Mouse (Mus musculus) limb, embryonic 12.5 days (tissue): ENCODE results near the gene Lgals9. TPM values are rescaled to one million over a fixed set of nuclear protein-coding genes. Genes with fewer than 3 reads are reported as not detected.
A peak's percentile ranks its signal among the peaks of the same experiment; 100 is the strongest.

Experiments
- ATAC-seq: fragments of 200-750 bp; cut with Nextera tagmentation; 2 replicates; pipeline ENCODE4 v1.8.0; 2017; ENCODE audit warnings: low read depth, moderate TSS enrichment; ENCODE audit not compliant: insufficient number of reproducible peaks, insufficient read depth, low FRiP score, low TSS enrichment
- H3K27ac ChIP-seq: fragments of 300-500 bp; sonication (generic); 2 replicates; pipeline ENCODE4 v1.5.1; 2016; ENCODE audit warnings: mild to moderate bottlenecking, moderate library complexity
- H3K27me3 ChIP-seq: fragments of 300-500 bp; sonication (generic); 2 replicates; pipeline ENCODE4 v1.6.1; 2016; ENCODE audit warnings: mild to moderate bottlenecking, moderate library complexity
- H3K36me3 ChIP-seq: fragments of 300-500 bp; sonication (generic); 2 replicates; pipeline ENCODE4 v1.6.1; 2016; ENCODE audit warnings: mild to moderate bottlenecking, moderate library complexity
- H3K4me1 ChIP-seq: fragments of 300-500 bp; sonication (generic); replicated peaks from 2 replicates; pipeline ENCODE4 v1.6.1; 2016
- H3K4me2 ChIP-seq: fragments of 300-500 bp; sonication (generic); 2 replicates; pipeline ENCODE4 v1.6.1; 2016; ENCODE audit warnings: mild to moderate bottlenecking, moderate library complexity
- H3K4me3 ChIP-seq: fragments of 300-500 bp; sonication (generic); replicated peaks from 2 replicates; pipeline ENCODE4 v1.5.1; 2016; ENCODE audit warnings: mild to moderate bottlenecking
- H3K9ac ChIP-seq: fragments of 300-500 bp; sonication (generic); replicated peaks from 2 replicates; pipeline ENCODE4 v1.6.1; 2016; ENCODE audit warnings: mild to moderate bottlenecking, moderate library complexity
- H3K9me3 ChIP-seq: fragments of 300-500 bp; sonication (generic); 2 replicates; pipeline ENCODE4 v1.6.1; 2016; ENCODE audit warnings: mild to moderate bottlenecking, moderate library complexity
- WGBS: fragments of 180-500 bp; shearing (Covaris S2); methylation state at CpG from one replicate; pipeline ENCODE4 v1.1.7; 2016; 5-methylcytosine and 5-hydroxymethylcytosine counted together
- polyA plus RNA-seq: library from polyadenylated mRNA; unstranded; fragments of >200 nt; fragmentation: Nextera tagmentation; extraction: Ambion mirVana; gene quantifications from 2 replicates; pipeline ENCODE4 v1.2.1, GENCODE M21; 2016

The Lgals9 gene
- polyA plus RNA-seq, 1 experiment from 2014 or later, result 4.1 TPM

GRCm38 (mm10) chr11:79018954-79019704 lies 34.4 kb upstream of the Lgals9 start:
- no peak for ATAC-seq
- no peak overlapping the region for H3K27ac ChIP-seq
- no peak overlapping the region for H3K4me3 ChIP-seq
- H3K9me3 ChIP-seq, result no peaks in the 10 kb centered on the region
- peaks cover 32% of the 10 kb centered on the region for H3K4me1 ChIP-seq
- peaks cover 56% of the 10 kb centered on the region for H3K36me3 ChIP-seq
- WGBS, result 55% methylated on average over 11 of the region's 11 CpGs
- no peak overlapping the region for H3K9ac ChIP-seq
- no peak overlapping the region for H3K4me2 ChIP-seq
- H3K27me3 ChIP-seq, result no peaks in the 10 kb centered on the region

- no peak overlapping the region for H3K27ac ChIP-seq
- no peaks in the 10 kb centered on the region for H3K9me3 ChIP-seq
- H3K36me3 ChIP-seq, result peaks cover 56% of the 10 kb centered on the region
- no peaks in the 10 kb centered on the region for H3K27me3 ChIP-seq
- WGBS, result 79% methylated on average over 7 of the region's 7 CpGs
- H3K4me2 ChIP-seq, result no peak overlapping the region
- H3K4me1 ChIP-seq, result peaks cover 16% of the 10 kb centered on the region; the same call in 1 of the 2 replicates
- H3K9ac ChIP-seq, result no peak overlapping the region
- no peak overlapping the region for H3K4me3 ChIP-seq
- no peak for ATAC-seq
These were observed 32.4 kb upstream of the Lgals9 start for GRCm38 (mm10) chr11:79017161-79017606.

GRCm38 (mm10) chr11:79016236-79016635 lies 31.5 kb upstream of the Lgals9 start:
- no peaks in the 10 kb centered on the region for H3K9me3 ChIP-seq
- WGBS, result 42% methylated on average over 12 of the region's 12 CpGs
- no peak overlapping the region for H3K27ac ChIP-seq
- no peak overlapping the region for H3K4me2 ChIP-seq
- H3K9ac ChIP-seq, result no peak overlapping the region
- H3K36me3 ChIP-seq, result peaks cover 51% of the 10 kb centered on the region
- no peak overlapping the region for H3K4me3 ChIP-seq
- no peak for ATAC-seq
- no peaks in the 10 kb centered on the region for H3K27me3 ChIP-seq
- peaks cover 16% of the 10 kb centered on the region; the same call in 1 of the 2 replicates for H3K4me1 ChIP-seq

GRCm38 (mm10) chr11:79015660-79016215 lies 31.0 kb upstream of the Lgals9 start:
- Histone ChIP-seq H3K9me3 (no peaks in the 10 kb centered on the region), H3K4me1 (peaks cover 16% of the 10 kb centered on the region; the same call in 1 of the 2 replicates), H3K9ac (no peak overlapping the region), H3K36me3 (peaks cover 46% of the 10 kb centered on the region), H3K27ac (no peak overlapping the region), H3K4me3 (no peak overlapping the region), H3K27me3 (no peaks in the 10 kb centered on the region), H3K4me2 (no peak overlapping the region)
- no peak for ATAC-seq
- 90% methylated on average over 24 of the region's 24 CpGs for WGBS

- Histone ChIP-seq H3K9ac (no peak overlapping the region), H3K27me3 (no peaks in the 10 kb centered on the region), H3K4me2 (no peak overlapping the region), H3K36me3 (peaks cover 36% of the 10 kb centered on the region), H3K4me1 (peaks cover 16% of the 10 kb centered on the region; the same call in 1 of the 2 replicates), H3K9me3 (no peaks in the 10 kb centered on the region), H3K4me3 (no peak overlapping the region), H3K27ac (peak overlapping the region; percentile 42; the same call in 1 of the 2 replicates)
- no peak for ATAC-seq
- WGBS, result 72% methylated on average over 15 of the region's 15 CpGs
These were observed 30.0 kb upstream of the Lgals9 start for GRCm38 (mm10) chr11:79014602-79015325.

GRCm38 (mm10) chr11:79013806-79014205 lies 29.1 kb upstream of the Lgals9 start:
- WGBS, result 72% methylated on average over 9 of the region's 9 CpGs
- H3K9ac ChIP-seq, result no peak overlapping the region
- ATAC-seq, result no peak

GRCm38 (mm10) chr11:79013056-79013455 lies 28.3 kb upstream of the Lgals9 start:
- H3K27ac ChIP-seq, result no peak overlapping the region
- ATAC-seq, result no peak
- H3K27me3 ChIP-seq, result no peaks in the 10 kb centered on the region
- peaks cover 16% of the 10 kb centered on the region; the same call in 1 of the 2 replicates for H3K4me1 ChIP-seq
- H3K9ac ChIP-seq, result no peak overlapping the region
- no peak overlapping the region for H3K4me3 ChIP-seq
- H3K9me3 ChIP-seq, result no peaks in the 10 kb centered on the region
- H3K4me2 ChIP-seq, result no peak overlapping the region
- peaks cover 22% of the 10 kb centered on the region for H3K36me3 ChIP-seq

More at GRCm38 (mm10) chr11:79013806-79014205, 29.1 kb upstream of the Lgals9 start:
- Histone ChIP-seq H3K27ac (no peak overlapping the region), H3K4me3 (no peak overlapping the region), H3K27me3 (no peaks in the 10 kb centered on the region), H3K36me3 (peaks cover 30% of the 10 kb centered on the region), H3K4me2 (no peak overlapping the region), H3K4me1 (peaks cover 16% of the 10 kb centered on the region; the same call in 1 of the 2 replicates), H3K9me3 (no peaks in the 10 kb centered on the region)

- peaks cover 16% of the 10 kb centered on the region; the same call in 1 of the 2 replicates for H3K4me1 ChIP-seq
- H3K27ac ChIP-seq, result no peak overlapping the region
- no peak overlapping the region for H3K4me2 ChIP-seq
- no peak overlapping the region for H3K4me3 ChIP-seq
- no peaks in the 10 kb centered on the region for H3K27me3 ChIP-seq
- peaks cover 17% of the 10 kb centered on the region for H3K36me3 ChIP-seq
- H3K9ac ChIP-seq, result no peak overlapping the region
- no peaks in the 10 kb centered on the region for H3K9me3 ChIP-seq
- no peak for ATAC-seq
- WGBS, result 93% methylated on average over 2 of the region's 2 CpGs
These were observed 27.8 kb upstream of the Lgals9 start for GRCm38 (mm10) chr11:79012529-79012928.

- no peak overlapping the region for H3K9ac ChIP-seq
- H3K4me3 ChIP-seq, result no peak overlapping the region
- peaks cover under 1% of the 10 kb centered on the region; the same call in 1 of the 2 replicates for H3K4me1 ChIP-seq
- no peaks in the 10 kb centered on the region for H3K9me3 ChIP-seq
- no peak overlapping the region for H3K27ac ChIP-seq
- H3K27me3 ChIP-seq, result no peaks in the 10 kb centered on the region
- no peaks in the 10 kb centered on the region for H3K36me3 ChIP-seq
- H3K4me2 ChIP-seq, result no peak overlapping the region
- WGBS, result 82% methylated on average over 7 of the region's 7 CpGs
- no peak for ATAC-seq
These were observed 24.1 kb upstream of the Lgals9 start for GRCm38 (mm10) chr11:79008891-79009290.

- H3K36me3 ChIP-seq, result no peaks in the 10 kb centered on the region
- no peaks in the 10 kb centered on the region for H3K9me3 ChIP-seq
- 81% methylated on average over 6 of the region's 6 CpGs for WGBS
- no peaks in the 10 kb centered on the region for H3K27me3 ChIP-seq
- peaks cover 6% of the 10 kb centered on the region; the same call in 1 of the 2 replicates for H3K4me1 ChIP-seq
- ATAC-seq, result no peak
- no peak overlapping the region for H3K9ac ChIP-seq
- H3K4me3 ChIP-seq, result no peak overlapping the region
- no peak overlapping the region for H3K27ac ChIP-seq
- no peak overlapping the region for H3K4me2 ChIP-seq
These were observed 23.4 kb upstream of the Lgals9 start for GRCm38 (mm10) chr11:79008007-79008775.
